9 mouse cellular contexts compared by ENCODE assay signal in the genomic region with DNA sequence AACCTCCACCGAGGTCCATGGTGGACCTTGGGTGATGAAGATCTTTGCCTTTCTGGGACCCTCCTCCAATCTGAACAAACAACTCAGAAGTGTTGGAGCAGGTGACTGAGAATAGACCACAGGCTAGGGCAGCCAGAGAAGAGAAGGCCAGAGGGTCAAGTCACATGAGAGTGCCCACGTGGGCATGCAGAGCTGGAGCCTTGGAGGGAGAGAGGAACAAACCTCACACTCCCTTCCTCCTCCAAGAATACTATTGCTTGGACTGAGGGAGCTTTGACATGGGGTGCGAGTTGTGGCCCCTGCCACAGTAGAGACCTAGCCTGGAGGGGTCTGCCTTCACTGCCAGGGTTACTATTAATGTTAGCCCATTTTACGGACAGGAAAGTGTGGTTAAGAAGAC. TPM values are rescaled to one million over a fixed set of nuclear protein-coding genes. Genes with fewer than 3 reads are reported as not detected.
DNase-seq lines count a peak whose midpoint lies in the region; ATAC-seq and TF ChIP-seq lines count a peak whose summit lies in the region.
"Had no signal": no experiment of that assay in that cellular context is flagged by ENCODE, and none has a peak within 500 bp of the region (broad histone marks: within the 10 kb centered on the region; RNA-seq: fewer than 3 reads in every experiment).

No protein-coding gene starts in this region.

- no peaks in the 10 kb centered on the region for H3K27me3 ChIP-seq in hindbrain, embryonic 11.5 days (ENCODE audit: control insufficient read depth, insufficient read depth, low read length)
- no peaks in the 10 kb centered on the region for H3K27me3 ChIP-seq in hindbrain, embryonic 14.5 days (ENCODE audit: control insufficient read depth, insufficient read depth, low read length)
- H3K27me3 ChIP-seq in CH12.LX (replicated peaks): peaks cover 3% of the 10 kb centered on the region
- no peaks in the 10 kb centered on the region for H3K27me3 ChIP-seq in intestine, embryonic 16.5 days (replicated peaks; ENCODE audit: control insufficient read depth, insufficient read depth, low read length)

- no peaks in the 10 kb centered on the region; the same call in 1 of the 2 replicates for H3K4me1 ChIP-seq in hindbrain, embryonic 11.5 days (replicated peaks; ENCODE audit: control insufficient read depth, insufficient read depth, low read length)
- no peaks in the 10 kb centered on the region for H3K4me1 ChIP-seq in hindbrain, embryonic 14.5 days (replicated peaks; ENCODE audit: control insufficient read depth, insufficient read depth, low read length)
- H3K4me1 ChIP-seq in CH12.LX (ENCODE audit: control insufficient read depth in 1 of 2, insufficient read depth in 2 of 2): peaks cover 3 to 29% of the 10 kb centered on the region in 2 experiments; a peak in 3 of 4 replicates
- H3K4me1 ChIP-seq in intestine, embryonic 16.5 days (ENCODE audit: control insufficient read depth, insufficient read depth, low read length): peaks cover 9% of the 10 kb centered on the region

- dilution Hi-C loops in CH12.LX (cut with MboI; ENCODE audit: extremely low pct_ligation_motif_present, extremely low pct_unique_long_range_greater_than_20kb, low sequenced_read_pairs): no loop called here

- no peak overlapping the region; the same call in 1 of the 2 replicates for H3K27ac ChIP-seq in hindbrain, embryonic 11.5 days (ENCODE audit: low read depth, low read length)
- no peak overlapping the region for H3K27ac ChIP-seq in hindbrain, embryonic 14.5 days
- no peak overlapping the region for H3K27ac ChIP-seq in CH12.LX (ENCODE audit: insufficient read depth, low read depth)
- peak overlapping the region; percentile 26; the same call in 1 of the 2 replicates for H3K27ac ChIP-seq in intestine, embryonic 16.5 days (ENCODE audit: low read length)

- H3K79me2 ChIP-seq in CH12.LX (replicated peaks; ENCODE audit: control insufficient read depth, extremely low read depth, insufficient read depth, poor library complexity, severe bottlenecking): no peaks in the 10 kb centered on the region

- ATAC-seq in hindbrain, embryonic 11.5 days (ENCODE audit: low FRiP score): no peak
- no peak for ATAC-seq in hindbrain, embryonic 14.5 days (ENCODE audit: low FRiP score)
- ATAC-seq in intestine, embryonic 16.5 days: 0 out of 2 replicates have a peak, but pooled peaks have one; percentile 21

- no peak overlapping the region for H3K4me3 ChIP-seq in hindbrain, embryonic 11.5 days (ENCODE audit: low read depth, low read length)
- H3K4me3 ChIP-seq in hindbrain, embryonic 14.5 days (replicated peaks; ENCODE audit: low read length): no peak overlapping the region
- H3K4me3 ChIP-seq in CH12.LX (replicated peaks in 1 of 3; ENCODE audit: low read depth in 2 of 3, low read length in 2 of 3, poor library complexity in 1 of 3): no peak overlapping the region
- H3K4me3 ChIP-seq in intestine, embryonic 16.5 days (ENCODE audit: low read length): no peak overlapping the region

- WGBS in hindbrain, embryonic 11.5 days: 54% methylated on average over 4 of the region's 4 CpGs
- 61% methylated on average over 4 of the region's 4 CpGs for WGBS in hindbrain, embryonic 14.5 days
- 51% methylated on average over 4 of the region's 4 CpGs for WGBS in intestine, embryonic 16.5 days

- H3K36me3 ChIP-seq in hindbrain, embryonic 11.5 days (ENCODE audit: control insufficient read depth, insufficient read depth, low read length): no peaks in the 10 kb centered on the region
- no peaks in the 10 kb centered on the region for H3K36me3 ChIP-seq in hindbrain, embryonic 14.5 days (replicated peaks; ENCODE audit: control insufficient read depth, insufficient read depth)
- no peaks in the 10 kb centered on the region for H3K36me3 ChIP-seq in CH12.LX (replicated peaks in 1 of 2; ENCODE audit: control insufficient read depth in 1 of 2, insufficient read depth in 1 of 2, low read length in 1 of 2)
- H3K36me3 ChIP-seq in intestine, embryonic 16.5 days (ENCODE audit: control insufficient read depth, insufficient read depth, low read length): no peaks in the 10 kb centered on the region

- no peak overlapping the region for H3K4me2 ChIP-seq in hindbrain, embryonic 11.5 days (replicated peaks; ENCODE audit: low read depth, low read length)
- no peak overlapping the region for H3K4me2 ChIP-seq in hindbrain, embryonic 14.5 days (replicated peaks)
- H3K4me2 ChIP-seq in CH12.LX (ENCODE audit: insufficient read depth, low read depth, poor library complexity, severe bottlenecking): no peak overlapping the region
- H3K4me2 ChIP-seq in intestine, embryonic 16.5 days (ENCODE audit: low read depth, low read length): no peak overlapping the region

- H3K9ac ChIP-seq in hindbrain, embryonic 11.5 days (ENCODE audit: low read depth, low read length): no peak overlapping the region
- H3K9ac ChIP-seq in hindbrain, embryonic 14.5 days: no peak overlapping the region
- no peak overlapping the region for H3K9ac ChIP-seq in CH12.LX (ENCODE audit: insufficient read depth, low read depth)
- H3K9ac ChIP-seq in intestine, embryonic 16.5 days (ENCODE audit: low read depth, low read length): no peak overlapping the region

- DNase-seq in hindbrain, embryonic 11.5 days (ENCODE audit: low spot score): peak; percentile 16
- no peak for DNase-seq in hindbrain, embryonic 14.5 days (ENCODE audit: low spot score)
- no peak for DNase-seq in CH12.LX (ENCODE audit: extremely low read depth)
- DNase-seq in R1 (ENCODE audit: low read depth, low spot score): peak; percentile 29
- DNase-seq in ovary, postnatal 36 days (ENCODE audit: low spot score): no peak
- DNase-seq in ovary, adult 18-20 months (ENCODE audit: low spot score): no peak
- DNase-seq in urinary bladder, postnatal 4 days (ENCODE audit: low spot score in 2 of 2): no peak
- DNase-seq: layer of hippocampus, adult 9-11 months had no signal

- H3K9me3 ChIP-seq in hindbrain, embryonic 11.5 days (ENCODE audit: control insufficient read depth, low read length): no peaks in the 10 kb centered on the region
- no peaks in the 10 kb centered on the region for H3K9me3 ChIP-seq in hindbrain, embryonic 14.5 days (ENCODE audit: control insufficient read depth, low read length)
- H3K9me3 ChIP-seq in CH12.LX (replicated peaks; ENCODE audit: low read length): no peaks in the 10 kb centered on the region
- H3K9me3 ChIP-seq in intestine, embryonic 16.5 days (ENCODE audit: control insufficient read depth, low read length): no peaks in the 10 kb centered on the region

- no peak for TF ChIP-seq POLR2A in CH12.LX (IDR thresholded peaks at IDR 0.05; ENCODE audit: low read depth, low read length)

- TF ChIP-seq CTCF in CH12.LX (conservative IDR thresholded peaks at IDR 0.05 in 1 of 2, IDR thresholded peaks at IDR 0.05 in 1 of 2; ENCODE audit: low read depth in 2 of 2, low read length in 2 of 2): no peak

- no peak for TF ChIP-seq RAD21 in CH12.LX (IDR thresholded peaks at IDR 0.05; ENCODE audit: low read depth, low read length)

- TF ChIP-seq EP300 in CH12.LX (IDR thresholded peaks at IDR 0.05; ENCODE audit: low read length): no peak

- in situ Hi-C loops in CH12.LX (cut with MboI; ENCODE audit: low pct_ligation_motif_present, low pct_unique_long_range_greater_than_20kb, low sequenced_read_pairs): no loop called here

TF ChIP-seq in CH12.LX, 34 proteins besides CTCF, POLR2A, EP300 and RAD21:
- TF ChIP-seq USF2 (conservative IDR thresholded peaks at IDR 0.05; ENCODE audit: low read depth, low read length) (0 out of 2 replicates have a peak, but pooled peaks have one; percentile 19), PAX5 (IDR thresholded peaks at IDR 0.05; ENCODE audit: low read length) (no peak)

RNA-seq across cellular contexts. Expression of a gene that starts 30.0 kb away (rescaled TPM):
- 13.0 and 14.5 TPM in 2 replicates for polyA plus RNA-seq in hindbrain, embryonic 11.5 days (2014; fragmentation: Nextera tagmentation; extraction: Ambion mirVana)
- polyA plus RNA-seq in hindbrain, embryonic 14.5 days (2014; fragmentation: Nextera tagmentation; extraction: Ambion mirVana): 4.9 and 6.0 TPM in 2 replicates
- 0.04 TPM in 1 of 2 replicates, not detected in the other for total RNA-seq in CH12.LX (2012; rRNA removed)
- not detected in 2 replicates for total RNA-seq in CH12.LX (2014; rRNA removed)
- polyA plus RNA-seq in CH12.LX (2012; ENCODE audit: insufficient read length, low read depth): not detected in 2 replicates
- 5.8 and 6.4 TPM in 2 replicates for polyA plus RNA-seq in intestine, embryonic 16.5 days (2015; fragmentation: Nextera tagmentation; extraction: Ambion mirVana)

RNA-seq across cellular contexts. Expression of a gene that starts 51.5 kb away (rescaled TPM):
- 60.5 and 65.3 TPM in 2 replicates for polyA plus RNA-seq in hindbrain, embryonic 11.5 days (2014; fragmentation: Nextera tagmentation; extraction: Ambion mirVana)
- polyA plus RNA-seq in hindbrain, embryonic 14.5 days (2014; fragmentation: Nextera tagmentation; extraction: Ambion mirVana): 40.1 and 42.1 TPM in 2 replicates
- total RNA-seq in CH12.LX (2012; rRNA removed): 32.4 and 39.2 TPM in 2 replicates
- 90.8 and 102 TPM in 2 replicates for total RNA-seq in CH12.LX (2014; rRNA removed)
- 75.2 and 85.0 TPM in 2 replicates for polyA plus RNA-seq in CH12.LX (2012; ENCODE audit: insufficient read length, low read depth)
- 26.9 and 31.5 TPM in 2 replicates for polyA plus RNA-seq in intestine, embryonic 16.5 days (2015; fragmentation: Nextera tagmentation; extraction: Ambion mirVana)

Comparison
In these comparisons a context has a peak if more than half of its experiments do, and no peak if none do; other contexts are left out.
1. DNase-seq: peak in hindbrain, embryonic 11.5 days (single experiment) and R1 (single experiment); none in hindbrain, embryonic 14.5 days (single experiment), CH12.LX (single experiment), ovary, postnatal 36 days (single experiment), ovary, adult 18-20 months (single experiment) and urinary bladder, postnatal 4 days (0 of 2).